Mouse (Mus musculus): ENCODE data around the gene Braf. TPM values are rescaled to one million over a fixed set of nuclear protein-coding genes. Genes with fewer than 3 reads are reported as not detected.
A peak's percentile ranks its signal among the peaks of the same experiment; 100 is the strongest.
"Not testable (repeated sequence)": the region's sequence is repeated elsewhere in the genome, so short reads cannot be mapped to it uniquely, and the experiment has no call there.

The Braf gene
- polyA plus RNA-seq (2011; ENCODE audit: insufficient read length, low read depth, missing spikeins), result 38.5 and 49.3 TPM in 2 replicates

DNA sequence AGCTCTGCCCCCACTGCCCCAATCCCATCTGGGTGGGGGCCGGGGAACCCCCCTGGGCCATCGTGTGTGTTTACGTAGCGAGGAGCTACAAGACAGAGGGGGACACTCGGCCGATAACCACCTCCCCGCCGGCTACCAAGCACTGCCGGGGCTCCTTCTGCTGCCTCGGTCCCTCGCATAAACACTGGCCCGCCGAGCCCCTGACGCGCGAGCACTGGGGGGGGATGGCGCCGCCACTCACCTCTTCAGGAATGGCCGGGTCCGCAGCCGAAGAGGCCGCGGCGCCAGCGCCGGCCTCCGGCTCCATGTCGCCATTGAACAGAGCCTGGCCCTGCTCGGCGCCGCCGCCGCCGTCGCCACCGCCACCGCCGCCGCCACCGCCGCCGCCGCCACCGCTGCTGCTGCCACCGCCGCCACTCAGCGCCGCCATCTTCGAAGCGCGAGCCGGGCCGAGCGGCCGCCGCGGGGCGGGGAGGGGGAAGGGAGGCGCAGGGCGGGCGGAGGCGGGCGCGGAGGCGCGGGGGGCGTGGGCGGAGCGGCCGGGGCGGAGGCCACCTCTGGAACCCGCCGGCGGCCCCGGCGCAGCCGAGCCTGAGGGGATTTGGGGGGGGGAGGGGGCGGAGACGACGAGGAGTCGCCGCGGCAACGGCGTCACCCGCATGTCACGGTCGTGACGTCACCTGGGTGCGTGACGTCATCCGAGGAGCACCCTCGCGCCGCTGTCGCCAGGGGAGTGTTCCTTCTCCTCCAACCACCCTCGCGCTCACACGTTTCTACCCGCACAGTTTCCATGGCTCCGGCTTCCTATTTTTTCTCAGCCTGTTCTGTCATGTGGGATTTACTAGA is at the start of gene Braf:
Gene Braf, minus strand, starts transcription at position 598 of the 846 bp plus-strand sequence.
- Histone ChIP-seq H3K4me3 (ENCODE audit: insufficient read depth, low read length) (peak within 1 kb of the TSS; percentile 99), H3K4me1 (ENCODE audit: control insufficient read depth, insufficient read depth, low read length) (peaks cover 9% of the 10 kb centered on the region; the same call in 1 of the 2 replicates), H3K27ac (ENCODE audit: insufficient read depth, low read length) (peak within 1 kb of the TSS; percentile 70)
- no peak for TF ChIP-seq CTCF (IDR thresholded peaks at IDR 0.05; ENCODE audit: borderline replicate concordance, insufficient read depth, low read length)
- peak; percentile 19 for TF ChIP-seq POLR2A (IDR thresholded peaks at IDR 0.05; ENCODE audit: low read depth, low read length)

DNA sequence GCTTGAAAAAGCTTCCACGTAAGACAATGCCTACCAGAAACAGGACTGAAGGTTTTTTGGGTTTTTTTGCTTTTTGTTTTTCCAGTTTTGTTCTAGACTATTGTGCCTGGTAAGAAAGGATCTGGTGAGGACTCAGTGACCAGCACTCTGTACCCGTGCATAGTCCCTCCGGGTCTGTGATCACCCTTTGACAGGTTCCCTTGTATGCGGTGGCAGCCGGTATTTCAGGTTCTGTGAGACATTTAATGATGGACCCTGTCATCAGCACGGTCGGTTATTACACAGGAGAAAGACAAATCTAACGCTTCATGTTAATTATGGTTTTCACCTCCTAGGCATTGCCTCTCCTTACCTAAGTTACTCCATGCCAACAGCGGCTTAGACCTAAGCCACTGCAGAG is 49.8 kb upstream of the Braf start:
- TF ChIP-seq POLR2A (IDR thresholded peaks at IDR 0.05; ENCODE audit: low read depth, low read length), result no peak
- no peak for TF ChIP-seq CTCF (IDR thresholded peaks at IDR 0.05; ENCODE audit: borderline replicate concordance, insufficient read depth, low read length)
- H3K4me3 ChIP-seq (ENCODE audit: insufficient read depth, low read length), result no peak overlapping the region
- H3K27ac ChIP-seq (ENCODE audit: insufficient read depth, low read length), result no peak overlapping the region
- H3K4me1 ChIP-seq (ENCODE audit: control insufficient read depth, insufficient read depth, low read length), result no peaks in the 10 kb centered on the region

DNA sequence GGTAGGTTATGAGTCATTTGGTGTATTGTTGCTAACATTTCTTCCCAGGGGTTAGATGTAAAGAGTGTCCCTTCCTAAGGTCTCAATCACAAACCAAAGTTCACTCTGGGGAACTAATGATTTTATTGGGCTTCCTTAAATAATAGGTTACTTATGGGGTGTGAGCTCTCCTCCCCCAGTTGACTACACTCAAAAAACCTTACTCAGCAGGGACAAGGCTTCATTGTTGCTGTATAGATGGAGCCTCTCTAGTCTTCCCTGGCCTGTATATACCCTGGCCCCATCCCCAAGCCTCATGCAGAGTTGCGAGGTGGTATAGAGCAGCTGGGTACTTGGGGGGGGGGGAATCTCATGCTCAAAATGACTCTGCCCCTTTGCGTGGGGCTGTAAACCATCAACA is 32.0 kb upstream of the Braf start:
- Histone ChIP-seq H3K4me3 (ENCODE audit: insufficient read depth, low read length) (no peak overlapping the region), H3K27ac (ENCODE audit: insufficient read depth, low read length) (no peak overlapping the region), H3K4me1 (ENCODE audit: control insufficient read depth, insufficient read depth, low read length) (no peaks in the 10 kb centered on the region)
- TF ChIP-seq CTCF (IDR thresholded peaks at IDR 0.05; ENCODE audit: borderline replicate concordance, insufficient read depth, low read length) (no peak), POLR2A (IDR thresholded peaks at IDR 0.05; ENCODE audit: low read depth, low read length) (no peak)

DNA sequence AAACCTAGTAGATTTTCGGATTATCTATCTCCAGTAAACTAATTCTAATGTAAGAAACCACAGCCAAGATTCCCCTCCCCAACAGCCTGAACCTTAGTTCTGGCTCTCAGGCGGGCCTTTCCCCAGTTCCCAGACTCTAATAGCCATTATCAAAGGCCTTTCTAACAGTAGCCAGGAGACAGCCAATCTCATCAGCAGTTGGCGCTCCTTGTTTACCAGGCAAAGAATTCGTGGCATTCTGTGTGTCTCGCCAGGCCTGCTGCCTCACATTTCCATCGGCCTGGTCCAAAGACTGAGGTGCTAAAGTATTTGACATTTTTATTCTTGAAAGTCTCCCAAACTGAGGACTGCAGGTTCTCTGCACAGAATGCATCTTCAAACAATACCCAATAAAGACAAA is 24.6 kb upstream of the Braf start:
- Histone ChIP-seq H3K4me3 (ENCODE audit: insufficient read depth, low read length) (no peak overlapping the region), H3K27ac (ENCODE audit: insufficient read depth, low read length) (no peak overlapping the region), H3K4me1 (ENCODE audit: control insufficient read depth, insufficient read depth, low read length) (no peaks in the 10 kb centered on the region)
- TF ChIP-seq POLR2A (IDR thresholded peaks at IDR 0.05; ENCODE audit: low read depth, low read length) (no peak), CTCF (IDR thresholded peaks at IDR 0.05; ENCODE audit: borderline replicate concordance, insufficient read depth, low read length) (no peak)

DNA sequence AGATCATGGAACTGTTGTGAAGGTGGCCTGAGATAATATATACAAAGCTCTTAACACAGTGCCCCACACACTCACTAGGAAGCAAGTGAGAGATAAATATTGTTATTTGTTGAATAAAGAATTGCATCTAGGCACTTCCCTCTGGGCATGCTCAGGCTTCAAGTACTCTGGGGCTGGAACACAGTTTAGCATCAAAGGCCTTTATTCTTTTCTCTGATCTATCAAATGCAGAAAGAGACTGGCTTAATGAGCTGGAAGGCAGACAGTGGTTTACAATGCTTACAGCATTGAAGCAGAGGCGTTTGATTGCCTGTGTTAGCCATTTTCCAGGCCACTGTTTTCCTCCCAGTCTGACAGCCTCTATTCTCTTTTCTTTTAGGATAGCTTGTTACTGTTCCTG is 21.8 kb upstream of the Braf start:
- Histone ChIP-seq H3K4me3 (ENCODE audit: insufficient read depth, low read length) (no peak overlapping the region), H3K4me1 (ENCODE audit: control insufficient read depth, insufficient read depth, low read length) (no peaks in the 10 kb centered on the region), H3K27ac (ENCODE audit: insufficient read depth, low read length) (no peak overlapping the region)
- TF ChIP-seq POLR2A (IDR thresholded peaks at IDR 0.05; ENCODE audit: low read depth, low read length) (no peak), CTCF (IDR thresholded peaks at IDR 0.05; ENCODE audit: borderline replicate concordance, insufficient read depth, low read length) (no peak)

DNA sequence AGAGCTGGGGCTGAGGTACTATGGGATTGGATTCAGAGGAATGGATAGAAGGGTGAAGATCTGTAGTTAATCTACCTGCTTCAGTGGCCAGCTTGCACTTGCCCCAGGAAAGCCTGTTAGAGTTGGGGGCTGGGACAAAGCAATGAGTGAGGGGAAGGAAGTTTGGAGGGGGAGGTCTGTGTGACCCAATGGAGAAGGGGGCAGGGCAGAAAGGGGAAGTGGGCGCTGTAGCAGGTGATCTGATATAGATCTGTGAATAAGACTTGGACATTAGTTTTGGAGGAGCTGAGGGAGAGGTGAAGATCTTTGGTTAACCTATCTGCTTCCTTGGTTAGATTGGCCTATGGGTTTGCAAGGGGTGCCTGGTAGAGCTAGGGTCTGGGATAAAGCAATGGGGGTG is 20.2 kb upstream of the Braf start:
- H3K27ac ChIP-seq (ENCODE audit: insufficient read depth, low read length), result no peak overlapping the region
- no peak for TF ChIP-seq POLR2A (IDR thresholded peaks at IDR 0.05; ENCODE audit: low read depth, low read length)
- no peak for TF ChIP-seq CTCF (IDR thresholded peaks at IDR 0.05; ENCODE audit: borderline replicate concordance, insufficient read depth, low read length)
- H3K4me1 ChIP-seq (ENCODE audit: control insufficient read depth, insufficient read depth, low read length), result no peaks in the 10 kb centered on the region
- no peak overlapping the region for H3K4me3 ChIP-seq (ENCODE audit: insufficient read depth, low read length)

DNA sequence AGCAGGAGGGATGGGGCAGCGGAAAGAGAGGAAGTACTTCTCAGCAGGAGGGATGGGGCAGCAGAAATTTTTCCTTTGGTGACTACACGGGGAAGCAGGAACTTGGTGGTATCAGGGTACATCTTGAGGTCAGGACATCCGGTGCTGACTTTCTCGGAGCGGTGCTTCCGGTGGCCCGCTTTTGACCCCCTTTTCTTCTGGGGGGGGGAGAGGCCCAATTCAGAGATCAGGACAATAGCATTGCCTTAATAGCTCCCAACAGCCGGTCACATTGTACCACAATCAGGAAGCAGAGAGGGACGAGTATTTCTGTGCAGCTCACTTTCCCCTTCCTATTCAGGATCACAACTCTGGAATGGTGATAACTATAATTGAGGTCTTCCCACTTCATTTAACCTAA is 14.4 kb upstream of the Braf start:
- H3K4me1 ChIP-seq (ENCODE audit: control insufficient read depth, insufficient read depth, low read length); H3K4me3 ChIP-seq (ENCODE audit: insufficient read depth, low read length); H3K27ac ChIP-seq (ENCODE audit: insufficient read depth, low read length): not testable (repeated sequence)

DNA sequence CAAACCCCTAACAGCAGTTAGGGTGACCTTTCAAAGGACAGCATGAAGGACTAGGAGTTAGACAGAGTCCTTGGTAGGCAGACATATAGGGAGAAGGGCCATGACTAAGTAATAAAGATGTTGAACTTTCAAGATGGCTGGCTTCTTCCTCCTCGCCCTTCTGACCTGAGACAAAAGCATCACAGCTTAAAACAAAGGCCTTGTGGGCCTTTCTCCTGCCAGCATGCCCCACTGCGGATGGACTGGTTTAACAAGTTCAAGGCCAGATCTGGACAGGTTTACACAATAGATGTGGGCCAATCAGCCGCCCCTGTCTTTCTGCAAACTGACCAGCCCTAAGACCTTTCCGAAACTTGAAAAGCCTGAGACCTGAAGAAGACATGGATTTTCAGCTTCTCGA is 2.8 kb upstream of the Braf start:
- Histone ChIP-seq H3K27ac (ENCODE audit: insufficient read depth, low read length) (no peak overlapping the region), H3K4me3 (ENCODE audit: insufficient read depth, low read length) (no peak overlapping the region), H3K4me1 (ENCODE audit: control insufficient read depth, insufficient read depth, low read length) (peaks cover 2% of the 10 kb centered on the region; the same call in 1 of the 2 replicates)
- TF ChIP-seq POLR2A (IDR thresholded peaks at IDR 0.05; ENCODE audit: low read depth, low read length) (no peak), CTCF (IDR thresholded peaks at IDR 0.05; ENCODE audit: borderline replicate concordance, insufficient read depth, low read length) (no peak)

DNA sequence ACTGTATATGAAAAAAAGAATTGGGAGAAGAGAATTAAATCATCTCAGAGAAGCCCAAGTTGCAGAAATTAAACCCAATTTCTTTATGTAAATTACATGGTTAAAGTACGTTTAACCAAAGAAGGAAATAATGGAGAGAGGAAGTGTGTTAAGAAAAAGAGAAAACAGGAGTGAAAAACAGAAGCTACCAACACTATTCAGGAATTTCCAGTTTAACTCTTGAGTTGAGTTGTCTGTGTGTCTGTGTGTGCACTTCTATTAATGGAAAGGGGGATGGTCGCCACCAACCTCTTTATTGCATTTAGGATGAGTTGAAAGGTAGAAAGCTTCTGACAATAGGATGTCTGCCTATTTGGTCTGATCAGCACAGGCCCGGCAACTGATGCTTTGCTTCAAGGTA is 886 bp upstream of the Braf start:
- H3K4me1 ChIP-seq (ENCODE audit: control insufficient read depth, insufficient read depth, low read length), result peaks cover 7% of the 10 kb centered on the region; the same call in 1 of the 2 replicates
- no peak overlapping the region for H3K4me3 ChIP-seq (ENCODE audit: insufficient read depth, low read length)
- TF ChIP-seq CTCF (IDR thresholded peaks at IDR 0.05; ENCODE audit: borderline replicate concordance, insufficient read depth, low read length) (no peak), POLR2A (IDR thresholded peaks at IDR 0.05; ENCODE audit: low read depth, low read length) (no peak)
- no peak overlapping the region for H3K27ac ChIP-seq (ENCODE audit: insufficient read depth, low read length)

DNA sequence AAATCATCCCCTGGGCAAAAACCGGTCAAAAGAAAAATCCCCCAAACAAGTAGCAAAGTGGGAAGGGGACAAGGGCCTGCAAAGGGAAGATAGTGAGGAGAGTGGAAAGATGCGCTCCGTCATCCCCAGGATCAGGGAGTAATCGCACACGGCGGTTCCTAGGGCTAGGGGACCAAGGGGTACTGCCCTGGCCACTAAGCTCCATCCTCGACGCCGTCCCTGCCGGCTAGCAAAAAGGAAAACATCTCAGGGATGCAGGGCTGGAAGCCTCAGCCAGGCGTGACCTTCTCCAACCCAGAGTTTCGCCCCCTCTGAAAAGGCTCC is 759 bp downstream of the Braf start:
- H3K4me1 ChIP-seq (ENCODE audit: control insufficient read depth, insufficient read depth, low read length), result peaks cover 9% of the 10 kb centered on the region; the same call in 1 of the 2 replicates

More for the DNA sequence above, 759 bp downstream of the Braf start:
- no peak for TF ChIP-seq POLR2A (IDR thresholded peaks at IDR 0.05; ENCODE audit: low read depth, low read length)
- no peak for TF ChIP-seq CTCF (IDR thresholded peaks at IDR 0.05; ENCODE audit: borderline replicate concordance, insufficient read depth, low read length)
- Histone ChIP-seq H3K27ac (ENCODE audit: insufficient read depth, low read length) (peak overlapping the region; percentile 70), H3K4me3 (ENCODE audit: insufficient read depth, low read length) (peak overlapping the region; percentile 99)
